Mouse (Mus musculus) left cerebral cortex, postnatal 25 days (tissue): ENCODE measurements around the gene Aqp5. TPM values are rescaled to one million over a fixed set of nuclear protein-coding genes. Genes with fewer than 3 reads are reported as not detected.
A peak's percentile ranks its signal among the peaks of the same experiment; 100 is the strongest.

Source experiments
- DNase-seq, 2 experiments: peaks; one replicate each; pipeline ENCODE4 v3.0.0; 2022; ENCODE audit warnings: low spot score in 2 of 2, mixed read lengths in 1 of 2
- intact Hi-C: fragments of 180-260 bp; cut with DNase I; formaldehyde crosslinking; loops from one replicate; pipeline ENCODE4 v1.15.1; 2025
- total RNA-seq, 2 experiments: library from RNA; stranded (reverse); gene quantifications; 2 replicates each; pipeline ENCODE4 v1.2.3; 2021

Gene Aqp5
- total RNA-seq, 2 experiments from 2014 or later = 0.50 to 0.76 TPM

DNA sequence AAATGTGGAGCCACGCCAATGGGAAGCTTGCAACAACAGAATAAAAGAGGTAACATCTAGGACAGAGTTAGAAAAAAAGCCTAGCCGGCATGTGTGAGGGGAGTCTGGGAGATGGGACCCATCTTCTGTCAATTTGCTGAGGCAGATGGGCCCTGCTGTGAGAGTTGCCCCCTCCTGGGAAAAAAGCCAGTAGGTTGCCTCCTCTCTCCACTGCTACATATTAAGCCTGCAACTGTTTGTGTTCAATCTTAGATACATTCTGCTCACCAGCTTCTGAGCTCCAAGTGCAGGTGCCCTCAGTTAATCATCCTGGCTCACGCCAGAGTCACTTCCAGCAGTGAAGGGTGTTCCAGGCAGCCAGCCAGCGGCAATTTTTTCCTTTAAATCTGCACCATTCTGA lies 29.2 kb downstream of the Aqp5 start:
- DNase-seq = peak in 1 of 2 experiments; percentile 43
- intact Hi-C loops = no loop called here

DNA sequence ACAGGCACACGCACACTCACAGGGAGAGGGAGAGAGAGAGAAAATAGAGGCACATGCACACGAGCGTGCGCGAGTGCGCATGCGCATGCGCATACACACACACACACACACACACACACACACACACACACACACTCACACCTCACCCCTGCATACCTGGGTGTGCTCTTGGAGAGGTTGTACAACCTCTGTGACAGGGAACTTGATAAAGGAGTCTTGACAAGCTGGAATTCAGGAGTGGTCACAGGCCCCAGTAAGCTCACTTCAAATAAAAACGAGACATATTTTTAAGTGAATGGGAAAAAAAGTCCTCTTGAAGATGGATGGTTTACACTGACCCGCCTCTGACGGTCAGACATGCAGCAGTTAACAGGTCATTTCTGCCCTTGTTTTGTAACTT lies 31.5 kb downstream of the Aqp5 start:
- intact Hi-C loops = no loop called here
- DNase-seq = no peak

DNA sequence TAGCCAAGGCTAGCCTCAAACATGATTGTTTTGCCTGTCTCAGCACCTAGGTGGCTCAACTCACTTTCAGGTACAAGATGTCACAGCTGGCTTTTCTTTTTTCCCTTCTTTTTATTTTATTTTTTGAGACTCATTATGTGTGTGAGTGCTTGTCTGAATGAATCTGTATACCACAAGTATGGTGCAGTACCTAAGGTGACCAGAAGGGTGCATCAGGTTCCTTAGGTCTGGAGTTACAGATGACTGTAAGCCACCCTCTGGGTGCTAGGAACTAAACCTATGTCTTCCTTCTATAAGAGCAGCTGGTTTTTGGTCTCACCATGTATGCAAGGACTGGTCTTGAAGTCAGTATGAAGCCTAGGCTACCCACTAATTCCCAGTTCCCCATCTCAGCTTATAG lies 41.0 kb downstream of the Aqp5 start:
- DNase-seq = no peak

DNA sequence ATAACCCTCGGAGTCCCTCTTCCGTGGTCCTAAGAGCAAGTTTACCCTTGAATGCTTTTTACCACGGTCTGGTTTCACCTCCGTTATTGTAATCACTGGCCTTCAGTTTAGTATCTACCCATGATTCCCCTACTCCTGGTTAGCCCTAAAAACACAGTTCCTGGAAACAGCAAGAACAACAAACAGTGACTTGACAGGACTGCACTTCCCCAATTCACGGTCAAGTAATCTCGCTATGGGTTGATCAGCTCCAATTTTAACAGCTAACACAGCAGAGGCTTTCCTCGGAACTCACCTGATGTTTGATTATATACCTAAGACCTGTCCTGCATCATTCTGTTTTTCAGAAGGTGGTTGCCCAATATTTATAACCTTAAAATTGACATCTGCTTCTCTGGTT lies 44.1 kb downstream of the Aqp5 start:
- intact Hi-C loops = no loop called here
- no peak for DNase-seq

More for the DNA sequence above, 41.0 kb downstream of the Aqp5 start:
- intact Hi-C loops = no loop called here

DNA sequence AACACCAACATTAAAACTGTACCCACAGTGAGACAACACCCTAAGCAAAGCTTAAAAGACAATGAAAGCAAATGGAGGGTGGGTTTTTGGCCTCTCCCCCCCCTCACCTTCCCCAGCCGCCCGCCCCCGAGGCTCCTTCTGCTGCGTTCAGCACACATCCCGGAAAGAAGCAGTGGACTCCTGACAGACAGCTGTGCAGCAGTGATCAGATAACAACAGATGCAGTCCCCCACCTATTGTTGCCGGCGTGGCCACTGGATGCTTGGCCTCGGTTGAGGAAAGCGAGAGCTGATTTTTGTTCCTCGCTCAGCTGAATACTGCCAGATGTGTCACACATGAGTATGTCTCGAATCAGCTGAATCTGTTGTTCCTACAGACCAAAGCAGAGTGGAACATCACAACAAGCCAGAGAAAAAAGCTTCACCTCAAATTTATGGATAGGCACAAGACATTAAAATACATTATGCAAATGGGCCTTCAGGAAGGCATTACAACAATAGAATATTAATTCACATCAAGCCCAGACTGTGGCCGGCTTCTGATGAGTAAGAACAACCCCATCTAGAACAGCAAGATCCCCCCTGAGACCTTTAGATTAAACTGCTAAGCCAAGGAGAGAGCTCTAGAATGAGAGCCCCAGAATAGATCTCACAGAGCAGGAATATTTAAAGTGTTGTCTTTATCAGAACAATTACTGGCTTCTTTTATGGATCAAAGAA lies 47.0 kb downstream of the Aqp5 start:
- intact Hi-C loops = no loop called here
- no peak for DNase-seq

DNA sequence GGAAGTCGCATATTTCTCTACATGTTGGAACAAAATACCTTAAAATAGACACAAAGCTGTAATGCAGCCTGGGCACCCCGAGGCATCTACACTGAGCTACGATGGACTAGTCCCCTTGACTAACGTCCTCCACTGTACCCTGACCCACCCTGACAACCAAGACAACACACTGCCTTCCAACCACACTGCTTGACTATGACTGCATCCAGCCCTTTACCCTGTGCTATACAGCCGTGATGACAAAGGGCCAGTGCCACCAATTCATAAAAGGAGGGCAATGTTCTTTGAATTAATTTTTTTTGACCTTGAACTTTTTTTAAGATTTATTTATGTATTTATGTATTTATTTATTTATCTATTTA lies 47.5 kb downstream of the Aqp5 start:
- no peak for DNase-seq
- intact Hi-C loops = no loop called here

DNA sequence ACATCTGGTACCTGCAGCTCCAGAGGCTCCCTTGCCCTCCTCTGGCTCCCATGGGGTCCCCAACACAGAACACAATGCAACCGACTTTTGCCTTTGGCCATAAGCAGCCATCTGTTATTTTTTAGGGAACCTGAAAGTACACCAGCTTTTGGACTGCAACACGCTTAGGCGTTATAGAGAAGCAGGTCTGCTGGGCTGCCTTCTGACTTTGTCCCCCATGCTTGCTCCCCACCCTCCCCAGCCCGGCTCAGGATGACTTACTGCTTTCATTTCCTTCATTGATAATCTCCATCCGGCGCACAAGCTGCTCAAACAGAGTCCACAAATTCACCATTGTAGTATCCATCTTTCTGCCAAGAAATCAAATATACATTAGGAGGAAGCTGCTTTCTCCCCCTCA lies 52.0 kb downstream of the Aqp5 start:
- intact Hi-C loops = no loop called here
- DNase-seq = no peak

DNA sequence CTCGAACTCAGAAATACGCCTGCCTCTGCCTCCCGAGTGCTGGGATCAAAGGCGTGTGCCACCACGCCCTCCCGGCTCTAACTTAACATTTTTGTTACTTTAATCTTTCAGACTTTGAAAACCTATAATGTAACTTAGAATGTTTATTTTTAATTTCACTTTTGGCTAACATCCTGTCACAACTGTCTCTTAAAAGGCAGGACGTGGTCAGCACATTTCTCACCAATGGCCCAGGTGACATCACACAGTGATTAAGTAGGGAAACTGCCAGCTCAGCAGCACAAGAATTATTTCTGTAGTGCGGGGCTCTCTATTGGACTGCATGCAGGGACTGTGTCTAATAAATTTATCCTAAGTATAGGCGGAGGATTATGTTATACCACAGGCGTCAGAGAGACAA lies 53.2 kb downstream of the Aqp5 start:
- intact Hi-C loops = no loop called here
- DNase-seq = no peak

Other genes with a start within 250 kb of the Aqp5 start
- gene Fmnl3, start 220.3 kb upstream of the Aqp5 start, total RNA-seq = 10 to 100 TPM in 1 of 2 experiments, 1 to 10 TPM in 1; 9.5 to 10.7 TPM
- gene Tmbim6, start 197.9 kb upstream of the Aqp5 start, total RNA-seq = 100 to 1,000 TPM; 331 to 338 TPM
- gene Nckap5l, start 133.0 kb upstream of the Aqp5 start, total RNA-seq = 10 to 100 TPM; 16.8 to 22.3 TPM
- gene Bcdin3d, start 116.1 kb upstream of the Aqp5 start, total RNA-seq = 1 to 10 TPM; 4.6 to 4.9 TPM
- 100 to 1,000 TPM; 318 to 355 TPM for gene Faim2, start 62.6 kb upstream of the Aqp5 start, total RNA-seq
- gene Aqp2, start 11.7 kb upstream of the Aqp5 start, total RNA-seq = not detected
- under 1 TPM; 0.48 to 0.62 TPM for gene Aqp6, start 10.6 kb downstream of the Aqp5 start, total RNA-seq
- 1 to 10 TPM; 6.8 to 9.2 TPM for gene Racgap1, start 60.9 kb downstream of the Aqp5 start, total RNA-seq
- 10 to 100 TPM; 73.8 to 78.5 TPM for gene Asic1, start 79.6 kb downstream of the Aqp5 start, total RNA-seq
- 100 to 1,000 TPM; 159 to 164 TPM for gene Smarcd1, start 111.3 kb downstream of the Aqp5 start, total RNA-seq
- 1 to 10 TPM; 7.1 to 7.6 TPM for gene Gm17349, start 114.7 kb downstream of the Aqp5 start, total RNA-seq
- gene Gpd1, start 126.7 kb downstream of the Aqp5 start, total RNA-seq = 10 to 100 TPM; 86.4 to 88.3 TPM
- gene Cox14, start 134.8 kb downstream of the Aqp5 start, total RNA-seq = 100 to 1,000 TPM; 126 to 128 TPM
- gene Cers5, start 182.1 kb downstream of the Aqp5 start, total RNA-seq = 10 to 100 TPM; 38.8 to 39.6 TPM